In the genomic region with DNA sequence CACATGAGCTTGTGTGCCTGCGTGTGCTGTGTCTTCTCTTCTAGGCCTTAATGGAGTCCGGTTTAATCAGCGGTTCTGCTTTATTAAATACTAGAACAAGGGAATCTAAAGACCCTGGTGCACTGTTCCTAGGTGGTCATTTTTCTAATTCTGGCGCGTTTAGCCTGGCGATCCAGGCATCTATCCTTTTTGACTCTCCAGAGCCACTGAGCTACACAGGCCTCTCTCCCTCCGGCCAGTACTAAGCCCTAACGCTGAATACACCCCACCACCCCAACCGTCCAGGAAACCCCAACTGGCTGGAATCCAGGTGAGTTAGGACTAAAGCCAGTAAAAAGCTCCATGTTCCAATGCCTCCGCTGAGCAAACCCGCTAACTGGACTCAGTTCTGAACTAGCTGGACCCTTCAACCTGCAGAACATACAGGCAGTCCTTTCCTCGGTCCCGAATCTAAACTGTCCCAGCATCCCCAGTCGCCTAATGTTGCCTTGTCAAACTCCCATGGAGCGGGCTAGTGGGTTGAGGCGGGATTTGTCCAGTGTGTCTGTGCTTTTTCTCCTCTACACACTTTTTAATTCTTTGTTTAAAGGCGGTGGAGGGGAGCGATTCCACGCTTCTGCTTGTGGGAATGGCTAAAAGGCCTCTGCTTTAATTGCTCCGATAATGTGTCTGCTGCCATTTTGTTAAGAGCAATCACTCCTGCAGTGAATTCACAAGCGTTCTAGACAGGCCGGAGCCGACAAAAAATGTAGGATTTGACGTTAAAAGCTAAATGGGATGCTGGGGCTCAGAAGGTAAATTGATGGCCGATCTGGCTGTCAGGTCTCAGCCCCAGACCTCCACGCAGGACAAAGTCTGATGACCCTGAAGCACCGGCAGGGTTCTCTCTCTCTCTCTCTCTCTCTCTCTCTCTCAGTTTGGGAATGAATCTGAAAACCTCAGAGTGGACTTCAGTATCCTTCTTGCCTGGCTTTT, we compare ENCODE assay signal across 15 mouse cellular contexts. TPM values are rescaled to one million over a fixed set of nuclear protein-coding genes. Genes with fewer than 3 reads are reported as not detected.
DNase-seq lines count a peak whose midpoint lies in the region; ATAC-seq lines count a peak whose summit lies in the region.
"Had no signal": no experiment of that assay in that cellular context is flagged by ENCODE, and none has a peak within 500 bp of the region (broad histone marks: within the 10 kb centered on the region; RNA-seq: fewer than 3 reads in every experiment).

No protein-coding gene starts in this region.

- H3K36me3 ChIP-seq in heart, embryonic 10.5 days: peaks cover 41% of the 10 kb centered on the region
- H3K36me3 ChIP-seq in embryonic facial prominence, embryonic 13.5 days: no peaks in the 10 kb centered on the region
- H3K36me3 ChIP-seq in intestine, embryonic 14.5 days (ENCODE audit: control insufficient read depth, insufficient read depth, low read length): no peaks in the 10 kb centered on the region
- no peaks in the 10 kb centered on the region for H3K36me3 ChIP-seq in liver, embryonic 15.5 days (replicated peaks)

- peak overlapping the region; percentile 94 for H3K4me3 ChIP-seq in heart, embryonic 10.5 days
- peak overlapping the region; percentile 54 for H3K4me3 ChIP-seq in embryonic facial prominence, embryonic 13.5 days
- H3K4me3 ChIP-seq in intestine, embryonic 14.5 days (ENCODE audit: low read depth, low read length): peak overlapping the region; percentile 81
- no peak overlapping the region for H3K4me3 ChIP-seq in liver, embryonic 15.5 days (replicated peaks)

- peaks cover 44% of the 10 kb centered on the region for H3K4me1 ChIP-seq in heart, embryonic 10.5 days
- peaks cover 22% of the 10 kb centered on the region for H3K4me1 ChIP-seq in embryonic facial prominence, embryonic 13.5 days
- peaks cover 5% of the 10 kb centered on the region; the same call in 1 of the 2 replicates for H3K4me1 ChIP-seq in intestine, embryonic 14.5 days (replicated peaks; ENCODE audit: control insufficient read depth, insufficient read depth, low read length)
- 0 out of 2 replicates have a peak, but pooled peaks cover 3% of the 10 kb centered on the region for H3K4me1 ChIP-seq in liver, embryonic 15.5 days (replicated peaks)

- no peak for ATAC-seq in embryonic facial prominence, embryonic 13.5 days (ENCODE audit: insufficient number of reproducible peaks, insufficient read depth, low FRiP score, low TSS enrichment, low read depth)
- ATAC-seq in intestine, embryonic 14.5 days (replicated peaks; ENCODE audit: low FRiP score, low TSS enrichment, low read depth): no peak
- no peak for ATAC-seq in liver, embryonic 15.5 days (ENCODE audit: insufficient read depth)
- ATAC-seq: lung, postnatal 0 days; midbrain, embryonic 16.5 days had no signal

- peak overlapping the region; percentile 99 for H3K27ac ChIP-seq in heart, embryonic 10.5 days
- H3K27ac ChIP-seq in embryonic facial prominence, embryonic 13.5 days: peak overlapping the region; percentile 77
- peak overlapping the region; percentile 81 for H3K27ac ChIP-seq in intestine, embryonic 14.5 days (ENCODE audit: low read depth)
- no peak overlapping the region for H3K27ac ChIP-seq in liver, embryonic 15.5 days (replicated peaks)

- no peaks in the 10 kb centered on the region for H3K9me3 ChIP-seq in heart, embryonic 10.5 days
- H3K9me3 ChIP-seq in embryonic facial prominence, embryonic 13.5 days: no peaks in the 10 kb centered on the region
- H3K9me3 ChIP-seq in intestine, embryonic 14.5 days (ENCODE audit: control insufficient read depth, low read length): no peaks in the 10 kb centered on the region
- no peaks in the 10 kb centered on the region for H3K9me3 ChIP-seq in liver, embryonic 15.5 days (replicated peaks)

- peak overlapping the region; percentile 54 for H3K4me2 ChIP-seq in embryonic facial prominence, embryonic 13.5 days
- peak overlapping the region; percentile 67 for H3K4me2 ChIP-seq in intestine, embryonic 14.5 days (ENCODE audit: low read length)
- H3K4me2 ChIP-seq in liver, embryonic 15.5 days: peak overlapping the region; percentile 5; the same call in 1 of the 2 replicates

- H3K9ac ChIP-seq in embryonic facial prominence, embryonic 13.5 days: peak overlapping the region; percentile 75
- H3K9ac ChIP-seq in intestine, embryonic 14.5 days (ENCODE audit: low read length): peak overlapping the region; percentile 95
- no peak overlapping the region for H3K9ac ChIP-seq in liver, embryonic 15.5 days

- DNase-seq in heart, embryonic 10.5 days (ENCODE audit: low spot score): no peak
- no peak for DNase-seq in heart, adult 9 months (ENCODE audit: low spot score in 2 of 2)
- DNase-seq in intestine, embryonic 14.5 days (ENCODE audit: low spot score): peak; percentile 65
- no peak for DNase-seq in left cerebral cortex, adult 9 months (ENCODE audit: low spot score in 2 of 2)
- no peak for DNase-seq in gastrocnemius, postnatal 25 days
- no peak for DNase-seq in ovary, postnatal 10 days (ENCODE audit: low spot score)
- DNase-seq: adrenal gland, adult 2 months; kidney, postnatal 14 days had no signal

- H3K27me3 ChIP-seq in heart, embryonic 10.5 days (ENCODE audit: insufficient read depth, poor library complexity, severe bottlenecking): peaks cover 41% of the 10 kb centered on the region; the same call in 1 of the 2 replicates
- H3K27me3 ChIP-seq in embryonic facial prominence, embryonic 13.5 days: peaks cover 98% of the 10 kb centered on the region
- peaks cover 42% of the 10 kb centered on the region; the same call in 1 of the 2 replicates for H3K27me3 ChIP-seq in intestine, embryonic 14.5 days (replicated peaks; ENCODE audit: control insufficient read depth, insufficient read depth, low read length)
- peaks cover 99% of the 10 kb centered on the region for H3K27me3 ChIP-seq in liver, embryonic 15.5 days

- WGBS in heart, embryonic 10.5 days: 7% methylated on average over 27 of the region's 27 CpGs
- 9% methylated on average over 27 of the region's 27 CpGs for WGBS in embryonic facial prominence, embryonic 13.5 days
- WGBS in intestine, embryonic 14.5 days: 14% methylated on average over 27 of the region's 27 CpGs
- 29% methylated on average over 27 of the region's 27 CpGs for WGBS in liver, embryonic 15.5 days (ENCODE audit: insufficient replicate concordance)

RNA-seq across cellular contexts. Expression of a gene that starts 5.6 kb away (rescaled TPM):
- polyA plus RNA-seq in heart, embryonic 10.5 days (2016; fragmentation: Nextera tagmentation; extraction: Ambion mirVana): 10.3 and 16.7 TPM in 2 replicates
- polyA plus RNA-seq in embryonic facial prominence, embryonic 13.5 days (2015; fragmentation: Nextera tagmentation; extraction: Ambion mirVana): 2.8 and 8.3 TPM in 2 replicates
- polyA plus RNA-seq in intestine, embryonic 14.5 days (2014; fragmentation: Nextera tagmentation; extraction: Ambion mirVana): 13.1 and 15.9 TPM in 2 replicates
- polyA plus RNA-seq in liver, embryonic 15.5 days (2015; fragmentation: Nextera tagmentation; extraction: Ambion mirVana): 0.39 and 0.51 TPM in 2 replicates
- total RNA-seq in gastrocnemius, postnatal 25 days (2021): under 1 TPM in 1 of 2 experiments, not detected in 1; 0.21 TPM
- total RNA-seq: hematopoietic stem cell, adult 5-6 weeks; left cerebral cortex, adult 18-20 months had no signal
- polyA plus RNA-seq: C2C12; midbrain, embryonic 16.5 days had no signal

Comparison
In these comparisons a context has a peak if more than half of its experiments do, and no peak if none do; other contexts are left out.
1. H3K4me2 ChIP-seq: peak in every context shown above with its lines; median percentile 67 in intestine, embryonic 14.5 days; 54 in embryonic facial prominence, embryonic 13.5 days; 5 in liver, embryonic 15.5 days.